Mouse (Mus musculus): ENCODE data around the gene Erbb3. TPM values are rescaled to one million over a fixed set of nuclear protein-coding genes. Genes with fewer than 3 reads are reported as not detected.

Erbb3 gene
- 8.4 and 9.2 TPM in 2 replicates for polyA plus RNA-seq (2015; fragmentation: Nextera tagmentation; extraction: Ambion mirVana)

GRCm38 (mm10) chr10:128589464-128590192, at the start of gene Erbb3:
Gene Erbb3, minus strand, starts transcription at chr10:128589652.

DNA sequence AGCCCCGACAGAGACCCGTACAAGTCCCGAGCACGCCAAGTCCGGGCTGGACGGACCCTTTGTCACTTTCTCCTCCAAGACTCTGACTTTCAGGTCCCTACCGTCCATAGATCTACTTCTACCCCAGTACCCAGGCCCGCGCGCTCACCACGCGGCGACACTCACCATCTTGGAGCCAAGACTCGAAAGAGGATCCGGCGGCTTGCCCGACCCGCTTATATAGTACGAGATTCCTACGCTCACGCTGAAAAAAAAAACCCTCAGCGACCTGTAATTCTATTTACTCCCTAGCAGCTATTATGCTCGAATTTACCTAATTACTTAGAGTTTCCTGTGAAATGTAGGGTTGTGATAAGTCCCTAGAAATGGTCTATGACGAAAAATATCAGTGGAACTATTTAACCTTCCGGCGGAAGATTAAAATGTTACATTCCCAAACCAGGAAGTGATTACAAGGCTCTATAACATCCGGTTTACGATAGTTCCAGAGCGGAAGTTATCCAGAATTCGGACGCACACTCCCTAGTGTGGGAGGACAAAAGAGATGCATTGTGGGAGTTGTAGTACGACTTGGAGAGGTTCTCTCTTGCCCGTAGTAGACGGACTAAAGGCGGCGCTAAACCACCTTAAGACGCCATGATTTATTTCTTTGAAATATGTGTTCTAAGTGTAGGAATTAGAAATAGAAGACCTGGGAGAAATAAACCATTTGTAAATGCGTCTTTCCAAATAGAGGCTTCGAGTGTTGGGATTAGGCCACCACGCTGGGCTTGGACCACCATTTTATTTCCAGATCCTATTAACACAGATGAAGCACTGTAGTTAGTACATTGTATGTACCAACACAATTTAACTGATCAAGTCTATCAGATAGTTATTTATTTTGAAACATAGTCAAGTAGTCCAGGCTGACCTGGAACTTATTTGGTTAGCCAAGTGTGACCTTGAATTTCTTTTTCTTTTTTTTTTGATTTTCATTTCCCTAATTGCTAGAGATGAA, 37.2 kb upstream of the Erbb3 start, which contains the start of gene Rps26:
Gene Rps26 (minus strand): TSS at position 437 of the 1,000 bp plus-strand sequence.

GRCm38 (mm10) chr10:128565788-128566531, 23.5 kb downstream of the Erbb3 start, which contains the start of gene Pa2g4:
Gene Pa2g4, minus strand, starts transcription at chr10:128565987.

DNA sequence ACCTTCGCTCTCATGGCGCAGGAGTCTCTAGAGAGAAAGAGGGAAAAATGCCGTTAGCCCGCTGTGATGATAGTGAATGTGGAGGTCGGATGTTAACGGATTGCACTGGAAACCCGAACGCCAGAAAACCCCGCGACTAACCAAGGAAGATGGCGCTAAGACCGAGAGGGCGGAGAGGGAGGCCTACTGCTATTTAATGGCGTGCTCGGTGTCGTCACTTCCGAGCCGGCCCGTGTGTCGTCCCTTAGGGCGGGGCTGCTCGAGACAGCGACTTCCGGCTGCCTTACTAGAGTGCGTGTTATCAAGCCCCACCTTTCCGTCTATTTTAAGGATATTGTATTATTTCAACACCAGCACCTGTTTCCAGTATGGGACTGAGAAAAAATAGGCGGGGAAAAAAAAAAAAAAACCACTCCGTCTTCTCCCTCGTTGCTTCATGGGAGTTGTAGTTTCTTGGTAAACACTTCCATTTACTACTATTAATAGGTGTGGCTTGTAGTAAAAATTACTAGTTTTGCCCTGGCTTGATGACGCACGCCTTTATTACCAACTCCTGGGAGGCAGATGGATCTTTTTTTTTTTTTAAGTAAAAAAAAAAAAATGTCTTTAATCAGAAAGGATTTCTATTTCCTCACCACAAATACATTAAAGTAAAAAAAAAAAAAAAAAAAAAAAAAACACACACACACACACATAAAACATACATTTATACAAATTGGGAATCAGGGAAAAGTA, 40.3 kb downstream of the Erbb3 start, which contains the start of gene Rpl41:
Gene Rpl41 (minus strand): TSS at position 359 of the 735 bp plus-strand sequence.

DNA sequence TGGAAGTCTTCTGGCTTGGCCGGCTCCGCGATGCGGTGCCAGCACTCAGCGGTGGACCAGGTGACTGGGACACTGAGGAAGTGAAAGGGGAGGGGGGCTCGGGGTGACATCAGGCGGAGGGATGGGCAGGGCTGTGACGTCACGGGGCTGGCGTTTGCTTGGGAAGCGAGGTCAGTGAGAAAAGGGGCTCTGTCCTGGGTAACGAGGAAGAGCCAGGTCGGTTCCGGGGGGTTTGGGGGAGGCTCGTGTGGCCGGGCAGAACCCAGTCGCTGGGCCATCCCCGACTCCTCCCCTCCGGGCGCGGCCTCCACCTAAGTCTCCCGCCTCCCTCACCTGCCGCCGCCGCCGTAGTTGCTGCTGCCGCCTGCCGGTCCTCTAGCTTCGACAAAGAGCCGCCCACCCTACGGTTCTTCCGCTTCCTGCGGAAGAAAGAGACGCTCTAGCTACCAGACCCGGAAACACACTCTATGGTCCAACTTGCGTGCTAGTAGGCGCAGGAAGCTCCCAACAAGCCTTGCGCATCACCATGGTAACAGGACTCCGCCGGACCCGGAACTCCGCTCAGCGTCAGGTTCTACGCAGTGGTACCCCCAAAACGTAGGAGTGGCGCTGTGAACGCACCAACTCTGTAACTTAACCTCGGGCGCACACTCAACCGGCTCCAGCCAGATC, 42.0 kb downstream of the Erbb3 start, which contains the start of gene Zc3h10:
Gene Zc3h10 (minus strand): TSS at position 414 of the 672 bp plus-strand sequence.

GRCm38 (mm10) chr10:128525671-128526308, 63.7 kb downstream of the Erbb3 start, which contains the start of gene Esyt1:
Gene Esyt1, minus strand, starts transcription at chr10:128525871.

Small RNA genes within 50 kb of the gene (microRNA-seq; reads per million reads assigned to microRNA genes)
- gene Gm47275 (0 reads per million in 2 experiments), gene Mir6917 (0.85 to 1.8 reads per million in 2 experiments)

Other genes starting within 250 kb of the Erbb3 start
- gene Coq10a, start 220.7 kb downstream of the Erbb3 start, polyA plus RNA-seq (2015; fragmentation: Nextera tagmentation; extraction: Ambion mirVana), result 71.8 and 90.5 TPM in 2 replicates
- 6.1 and 6.9 TPM in 2 replicates for gene Ankrd52, start 212.5 kb downstream of the Erbb3 start, polyA plus RNA-seq (2015; fragmentation: Nextera tagmentation; extraction: Ambion mirVana)
- not detected in 2 replicates for gene Slc39a5, start 188.4 kb downstream of the Erbb3 start, polyA plus RNA-seq (2015; fragmentation: Nextera tagmentation; extraction: Ambion mirVana)
- 44.3 and 46.0 TPM in 2 replicates for gene Nabp2, start 178.2 kb downstream of the Erbb3 start, polyA plus RNA-seq (2015; fragmentation: Nextera tagmentation; extraction: Ambion mirVana)
- gene Rnf41, start 178.0 kb downstream of the Erbb3 start, polyA plus RNA-seq (2015; fragmentation: Nextera tagmentation; extraction: Ambion mirVana), result 16.0 and 17.7 TPM in 2 replicates
- gene Smarcc2, start 130.4 kb downstream of the Erbb3 start, polyA plus RNA-seq (2015; fragmentation: Nextera tagmentation; extraction: Ambion mirVana), result 31.0 and 34.6 TPM in 2 replicates
- 641 and 849 TPM in 2 replicates for gene Myl6, start 95.5 kb downstream of the Erbb3 start, polyA plus RNA-seq (2015; fragmentation: Nextera tagmentation; extraction: Ambion mirVana)
- gene Myl6b, start 91.0 kb downstream of the Erbb3 start, polyA plus RNA-seq (2015; fragmentation: Nextera tagmentation; extraction: Ambion mirVana), result 7.6 and 8.2 TPM in 2 replicates
- gene Esyt1, start 63.8 kb downstream of the Erbb3 start, polyA plus RNA-seq (2015; fragmentation: Nextera tagmentation; extraction: Ambion mirVana), result 28.4 and 33.0 TPM in 2 replicates
- 4.7 and 6.6 TPM in 2 replicates for gene Zc3h10, start 41.9 kb downstream of the Erbb3 start, polyA plus RNA-seq (2015; fragmentation: Nextera tagmentation; extraction: Ambion mirVana)
- 2,311 and 2,586 TPM in 2 replicates for gene Rpl41, start 40.3 kb downstream of the Erbb3 start, polyA plus RNA-seq (2015; fragmentation: Nextera tagmentation; extraction: Ambion mirVana)
- 73.4 and 83.9 TPM in 2 replicates for gene Pa2g4, start 23.7 kb downstream of the Erbb3 start, polyA plus RNA-seq (2015; fragmentation: Nextera tagmentation; extraction: Ambion mirVana)
- 419 and 480 TPM in 2 replicates for gene Rps26, start 37.1 kb upstream of the Erbb3 start, polyA plus RNA-seq (2015; fragmentation: Nextera tagmentation; extraction: Ambion mirVana)
- gene Ikzf4, start 56.3 kb upstream of the Erbb3 start, polyA plus RNA-seq (2015; fragmentation: Nextera tagmentation; extraction: Ambion mirVana), result 0.54 and 0.66 TPM in 2 replicates
- 12.8 and 16.8 TPM in 2 replicates for gene Suox, start 84.4 kb upstream of the Erbb3 start, polyA plus RNA-seq (2015; fragmentation: Nextera tagmentation; extraction: Ambion mirVana)
- 58.5 and 60.0 TPM in 2 replicates for gene Rab5b, start 106.6 kb upstream of the Erbb3 start, polyA plus RNA-seq (2015; fragmentation: Nextera tagmentation; extraction: Ambion mirVana)
- 1.7 and 1.9 TPM in 2 replicates for gene Pmel, start 114.5 kb upstream of the Erbb3 start, polyA plus RNA-seq (2015; fragmentation: Nextera tagmentation; extraction: Ambion mirVana)
- 38.7 and 40.5 TPM in 2 replicates for gene Cdk2, start 115.4 kb upstream of the Erbb3 start, polyA plus RNA-seq (2015; fragmentation: Nextera tagmentation; extraction: Ambion mirVana)
- gene Dgka, start 155.2 kb upstream of the Erbb3 start, polyA plus RNA-seq (2015; fragmentation: Nextera tagmentation; extraction: Ambion mirVana), result 3.7 and 5.1 TPM in 2 replicates
- 13.7 and 17.7 TPM in 2 replicates for gene Pym1, start 158.2 kb upstream of the Erbb3 start, polyA plus RNA-seq (2015; fragmentation: Nextera tagmentation; extraction: Ambion mirVana)
- 0.99 and 2.1 TPM in 2 replicates for gene Mmp19, start 201.3 kb upstream of the Erbb3 start, polyA plus RNA-seq (2015; fragmentation: Nextera tagmentation; extraction: Ambion mirVana)
- 28.7 TPM in 2 replicates for gene Dnajc14, start 214.4 kb upstream of the Erbb3 start, polyA plus RNA-seq (2015; fragmentation: Nextera tagmentation; extraction: Ambion mirVana)
- 11.2 and 11.9 TPM in 2 replicates for gene Tmem198b, start 214.7 kb upstream of the Erbb3 start, polyA plus RNA-seq (2015; fragmentation: Nextera tagmentation; extraction: Ambion mirVana)
- 85.9 and 110 TPM in 2 replicates for gene Sarnp, start 227.7 kb upstream of the Erbb3 start, polyA plus RNA-seq (2015; fragmentation: Nextera tagmentation; extraction: Ambion mirVana)
- gene Ormdl2, start 232.0 kb upstream of the Erbb3 start, polyA plus RNA-seq (2015; fragmentation: Nextera tagmentation; extraction: Ambion mirVana), result 14.4 and 18.7 TPM in 2 replicates